25 mouse cellular contexts compared by ENCODE assay signal in the genomic region with DNA sequence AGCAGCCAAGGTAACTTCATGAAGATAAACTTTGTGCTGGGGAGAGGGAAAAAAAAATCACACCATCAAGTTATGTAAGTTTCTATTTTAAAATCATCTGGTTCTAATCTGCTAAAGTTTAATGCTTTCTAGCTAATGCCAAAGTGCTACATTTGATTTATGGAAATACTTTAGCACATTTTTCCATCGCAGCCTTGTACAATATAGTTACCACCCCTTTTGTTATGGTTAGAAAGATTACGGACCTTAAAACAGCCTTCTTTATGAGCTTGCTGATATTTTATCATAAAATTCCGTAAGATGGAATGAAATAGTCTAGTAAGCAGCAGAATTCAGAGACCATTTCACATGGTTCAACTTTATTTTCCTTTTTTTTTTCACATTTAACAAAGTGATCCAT.
DNase-seq lines count a peak whose midpoint lies in the region; ATAC-seq and TF ChIP-seq lines count a peak whose summit lies in the region.
"Had no signal": no experiment of that assay in that cellular context is flagged by ENCODE, and none has a peak within 500 bp of the region (broad histone marks: within the 10 kb centered on the region; RNA-seq: fewer than 3 reads in every experiment).

No protein-coding gene starts in this region.

- peak; percentile 16; the same call in 1 of the 2 replicates for ATAC-seq in intestine, embryonic 15.5 days
- no peak for ATAC-seq in intestine, embryonic 16.5 days
- ATAC-seq in lung, embryonic 14.5 days (ENCODE audit: insufficient read depth), result no peak
- ATAC-seq in limb, embryonic 15.5 days (ENCODE audit: insufficient number of reproducible peaks, low FRiP score, low TSS enrichment, low read depth), result 0 out of 2 replicates have a peak, but pooled peaks have one; percentile 58
- ATAC-seq in midbrain, embryonic 15.5 days (replicated peaks), result no peak
- ATAC-seq: forebrain, embryonic 13.5 days; forebrain, embryonic 16.5 days; hindbrain, embryonic 16.5 days had no signal

- 43% methylated on average over 3 of the region's 3 CpGs for WGBS in intestine, embryonic 15.5 days
- WGBS in intestine, embryonic 16.5 days, result 45% methylated on average over 3 of the region's 3 CpGs
- WGBS in lung, embryonic 14.5 days, result 42% methylated on average over 3 of the region's 3 CpGs
- 20% methylated on average over 3 of the region's 3 CpGs for WGBS in limb, embryonic 15.5 days
- WGBS in midbrain, embryonic 15.5 days, result 89% methylated on average over 3 of the region's 3 CpGs

- TF ChIP-seq CTCF in lung, embryonic 14.5 days (IDR thresholded peaks at IDR 0.05; ENCODE audit: low read depth), result no peak

- 0 out of 2 replicates have a peak, but pooled peaks cover 2% of the 10 kb centered on the region for H3K4me1 ChIP-seq in intestine, embryonic 15.5 days (replicated peaks)
- peaks cover 6% of the 10 kb centered on the region; the same call in 1 of the 2 replicates for H3K4me1 ChIP-seq in intestine, embryonic 16.5 days (ENCODE audit: control insufficient read depth, insufficient read depth, low read length)
- 0 out of 2 replicates have a peak, but pooled peaks cover 4% of the 10 kb centered on the region for H3K4me1 ChIP-seq in lung, embryonic 14.5 days (ENCODE audit: insufficient read depth)
- peaks cover 16% of the 10 kb centered on the region for H3K4me1 ChIP-seq in limb, embryonic 15.5 days
- H3K4me1 ChIP-seq in midbrain, embryonic 15.5 days, result no peaks in the 10 kb centered on the region
- H3K4me1 ChIP-seq: forebrain, embryonic 13.5 days had no signal

- H3K4me2 ChIP-seq in intestine, embryonic 15.5 days (replicated peaks), result no peak overlapping the region
- no peak overlapping the region for H3K4me2 ChIP-seq in intestine, embryonic 16.5 days (ENCODE audit: low read depth, low read length)
- no peak overlapping the region for H3K4me2 ChIP-seq in lung, embryonic 14.5 days
- H3K4me2 ChIP-seq in limb, embryonic 15.5 days, result no peak overlapping the region
- no peak overlapping the region for H3K4me2 ChIP-seq in midbrain, embryonic 15.5 days
- H3K4me2 ChIP-seq: embryonic facial prominence, embryonic 12.5 days; forebrain, embryonic 13.5 days; heart, embryonic 13.5 days; hindbrain, embryonic 13.5 days had no signal

- no peak overlapping the region for H3K4me3 ChIP-seq in intestine, embryonic 15.5 days (replicated peaks)
- no peak overlapping the region for H3K4me3 ChIP-seq in intestine, embryonic 16.5 days (ENCODE audit: low read length)
- no peak overlapping the region for H3K4me3 ChIP-seq in lung, embryonic 14.5 days (ENCODE audit: low read depth, low read length)
- H3K4me3 ChIP-seq in limb, embryonic 15.5 days, result no peak overlapping the region
- H3K4me3 ChIP-seq in midbrain, embryonic 15.5 days, result no peak overlapping the region
- H3K4me3 ChIP-seq: embryonic facial prominence, embryonic 12.5 days; forebrain, embryonic 10.5 days; forebrain, embryonic 13.5 days; heart, adult 2 months; heart, embryonic 10.5 days; heart, embryonic 13.5 days; hindbrain, embryonic 10.5 days; hindbrain, embryonic 13.5 days had no signal

- H3K36me3 ChIP-seq in intestine, embryonic 15.5 days, result no peaks in the 10 kb centered on the region
- no peaks in the 10 kb centered on the region for H3K36me3 ChIP-seq in intestine, embryonic 16.5 days (ENCODE audit: control insufficient read depth, insufficient read depth, low read length)
- no peaks in the 10 kb centered on the region for H3K36me3 ChIP-seq in lung, embryonic 14.5 days (ENCODE audit: insufficient read depth)
- no peaks in the 10 kb centered on the region for H3K36me3 ChIP-seq in limb, embryonic 15.5 days
- no peaks in the 10 kb centered on the region for H3K36me3 ChIP-seq in midbrain, embryonic 15.5 days (replicated peaks)
- H3K36me3 ChIP-seq: embryonic facial prominence, embryonic 12.5 days; forebrain, embryonic 10.5 days; heart, embryonic 10.5 days; heart, embryonic 13.5 days; hindbrain, embryonic 10.5 days; hindbrain, embryonic 13.5 days had no signal

- DNase-seq in lung, embryonic 14.5 days, result peak; percentile 50
- no peak for DNase-seq in lung, postnatal 4 days
- peak; percentile 32 for DNase-seq in adipocyte (ENCODE audit: low spot score)
- no peak for DNase-seq in urinary bladder, adult 2 months (ENCODE audit: low spot score)
- DNase-seq: adrenal gland, adult 8-10 months; adrenal gland, postnatal 36 days; cerebellum, adult 18-20 months; cerebellum, adult 9-10 months; cerebellum, postnatal 14 days; gastrocnemius, postnatal 10 days; gastrocnemius, postnatal 36 days; heart, adult 2 months had no signal

- no peak overlapping the region for H3K9ac ChIP-seq in intestine, embryonic 15.5 days
- no peak overlapping the region for H3K9ac ChIP-seq in intestine, embryonic 16.5 days (ENCODE audit: low read depth, low read length)
- H3K9ac ChIP-seq in lung, embryonic 14.5 days, result no peak overlapping the region
- no peak overlapping the region for H3K9ac ChIP-seq in limb, embryonic 15.5 days
- no peak overlapping the region for H3K9ac ChIP-seq in midbrain, embryonic 15.5 days
- H3K9ac ChIP-seq: embryonic facial prominence, embryonic 12.5 days; forebrain, embryonic 13.5 days; heart, embryonic 13.5 days; hindbrain, embryonic 13.5 days had no signal

- no peak overlapping the region for H3K27ac ChIP-seq in intestine, embryonic 15.5 days
- no peak overlapping the region for H3K27ac ChIP-seq in intestine, embryonic 16.5 days (ENCODE audit: low read length)
- no peak overlapping the region for H3K27ac ChIP-seq in lung, embryonic 14.5 days (ENCODE audit: low read depth)
- peak overlapping the region; percentile 18; the same call in 1 of the 2 replicates for H3K27ac ChIP-seq in limb, embryonic 15.5 days
- H3K27ac ChIP-seq in midbrain, embryonic 15.5 days, result no peak overlapping the region
- H3K27ac ChIP-seq: embryonic facial prominence, embryonic 12.5 days; forebrain, embryonic 10.5 days; forebrain, embryonic 13.5 days; heart, adult 2 months; heart, embryonic 10.5 days; hindbrain, embryonic 10.5 days; hindbrain, embryonic 13.5 days had no signal

- H3K27me3 ChIP-seq in intestine, embryonic 15.5 days (replicated peaks), result no peaks in the 10 kb centered on the region
- H3K27me3 ChIP-seq in intestine, embryonic 16.5 days (replicated peaks; ENCODE audit: control insufficient read depth, insufficient read depth, low read length), result no peaks in the 10 kb centered on the region
- no peaks in the 10 kb centered on the region for H3K27me3 ChIP-seq in lung, embryonic 14.5 days (ENCODE audit: insufficient read depth, low read length)
- no peaks in the 10 kb centered on the region for H3K27me3 ChIP-seq in limb, embryonic 15.5 days
- H3K27me3 ChIP-seq in midbrain, embryonic 15.5 days (replicated peaks), result no peaks in the 10 kb centered on the region
- H3K27me3 ChIP-seq: embryonic facial prominence, embryonic 12.5 days; forebrain, embryonic 13.5 days; heart, embryonic 13.5 days had no signal

- H3K9me3 ChIP-seq in intestine, embryonic 15.5 days, result no peaks in the 10 kb centered on the region
- no peaks in the 10 kb centered on the region for H3K9me3 ChIP-seq in intestine, embryonic 16.5 days (ENCODE audit: control insufficient read depth, low read length)
- no peaks in the 10 kb centered on the region for H3K9me3 ChIP-seq in lung, embryonic 14.5 days (ENCODE audit: low read depth, low read length)
- H3K9me3 ChIP-seq in limb, embryonic 15.5 days, result no peaks in the 10 kb centered on the region
- no peaks in the 10 kb centered on the region for H3K9me3 ChIP-seq in midbrain, embryonic 15.5 days
- H3K9me3 ChIP-seq: embryonic facial prominence, embryonic 12.5 days; forebrain, embryonic 10.5 days; forebrain, embryonic 13.5 days; heart, embryonic 10.5 days; heart, embryonic 13.5 days; hindbrain, embryonic 10.5 days; hindbrain, embryonic 13.5 days had no signal

Comparison
In these comparisons a context has a peak if more than half of its experiments do, and no peak if none do; other contexts are left out.
1. ATAC-seq: peak in intestine, embryonic 15.5 days (single experiment) and limb, embryonic 15.5 days (single experiment); none in intestine, embryonic 16.5 days (single experiment), lung, embryonic 14.5 days (single experiment) and midbrain, embryonic 15.5 days (single experiment).
2. DNase-seq: peak in lung, embryonic 14.5 days (single experiment) and adipocyte (single experiment); none in lung, postnatal 4 days (0 of 2) and urinary bladder, adult 2 months (single experiment).